29 mouse cellular contexts compared by ENCODE assay signal in genomic region chr19:54722091-54722490, GRCm38 (mm10).
DNase-seq lines count a peak whose midpoint lies in the region; ATAC-seq lines count a peak whose summit lies in the region.
"Had no signal": no experiment of that assay in that cellular context is flagged by ENCODE, and none has a peak within 500 bp of the region (broad histone marks: within the 10 kb centered on the region; RNA-seq: fewer than 3 reads in every experiment).

No protein-coding gene starts in this region.

- H3K9me3 ChIP-seq in kidney, embryonic 15.5 days (replicated peaks): no peaks in the 10 kb centered on the region
- H3K9me3 ChIP-seq in midbrain, embryonic 15.5 days: no peaks in the 10 kb centered on the region
- H3K9me3 ChIP-seq: embryonic facial prominence, embryonic 10.5 days; embryonic facial prominence, embryonic 15.5 days; forebrain, embryonic 13.5 days; heart, embryonic 13.5 days; hindbrain, embryonic 15.5 days; limb, embryonic 12.5 days; liver, embryonic 15.5 days; neural tube, embryonic 15.5 days had no signal

- H3K4me2 ChIP-seq in kidney, embryonic 15.5 days: no peak overlapping the region
- no peak overlapping the region for H3K4me2 ChIP-seq in midbrain, embryonic 15.5 days
- H3K4me2 ChIP-seq: embryonic facial prominence, embryonic 15.5 days; forebrain, embryonic 13.5 days; heart, embryonic 13.5 days; hindbrain, embryonic 15.5 days; limb, embryonic 12.5 days; liver, embryonic 15.5 days; lung, embryonic 14.5 days; neural tube, embryonic 15.5 days had no signal

- H3K27ac ChIP-seq in kidney, embryonic 15.5 days: no peak overlapping the region
- no peak overlapping the region for H3K27ac ChIP-seq in midbrain, embryonic 15.5 days
- H3K27ac ChIP-seq: embryonic facial prominence, embryonic 10.5 days; embryonic facial prominence, embryonic 15.5 days; forebrain, embryonic 13.5 days; heart, embryonic 13.5 days; hindbrain, embryonic 15.5 days; limb, embryonic 12.5 days; liver, embryonic 15.5 days; neural tube, embryonic 15.5 days had no signal

- DNase-seq in adrenal gland, adult (ENCODE audit: inconsistent age in 2 of 2, low spot score in 1 of 2): peak; percentile 16 to 51
- no peak for DNase-seq in adrenal gland, postnatal 14 days
- peak; percentile 10 to 29 for DNase-seq in cerebellum, postnatal 14 days
- DNase-seq in cerebellum, adult 8-10 months: no peak
- peak; percentile 10 to 29 for DNase-seq in kidney, adult 8-10 months
- peak; percentile 17 to 31 for DNase-seq in kidney, postnatal 36 days
- DNase-seq: cerebellum, adult 11 months; gastrocnemius, postnatal 10 days; heart, postnatal 10 days; layer of hippocampus, adult 9-11 months; lung, embryonic 14.5 days; lung, postnatal 14 days; midbrain, embryonic 14.5 days; retina, postnatal 1 day; right cerebral cortex, postnatal 14 days; spleen, adult 18-20 months; thymus, postnatal 14 days had no signal

- ATAC-seq in kidney, embryonic 15.5 days (replicated peaks; ENCODE audit: low FRiP score): no peak
- ATAC-seq in midbrain, embryonic 15.5 days (replicated peaks): no peak
- ATAC-seq: activated CD4-positive, CD25-positive, alpha-beta regulatory T cell, adult 4 months; forebrain, embryonic 13.5 days had no signal

- H3K27me3 ChIP-seq in kidney, embryonic 15.5 days: no peaks in the 10 kb centered on the region
- H3K27me3 ChIP-seq in midbrain, embryonic 15.5 days (replicated peaks): no peaks in the 10 kb centered on the region
- H3K27me3 ChIP-seq: CH12.LX; embryonic facial prominence, embryonic 15.5 days; forebrain, embryonic 13.5 days; heart, embryonic 13.5 days; hindbrain, embryonic 15.5 days; limb, embryonic 12.5 days; liver, embryonic 15.5 days; neural tube, embryonic 15.5 days had no signal

- WGBS in kidney, embryonic 15.5 days: 75% methylated on average over 2 of the region's 2 CpGs
- WGBS in midbrain, embryonic 15.5 days: 65% methylated on average over 2 of the region's 2 CpGs

- no peak overlapping the region for H3K4me3 ChIP-seq in kidney, embryonic 15.5 days (replicated peaks)
- no peak overlapping the region for H3K4me3 ChIP-seq in midbrain, embryonic 15.5 days
- H3K4me3 ChIP-seq: embryonic facial prominence, embryonic 10.5 days; embryonic facial prominence, embryonic 15.5 days; forebrain, embryonic 13.5 days; heart, embryonic 13.5 days; hindbrain, embryonic 15.5 days; limb, embryonic 12.5 days; liver, embryonic 15.5 days; neural tube, embryonic 15.5 days had no signal

- H3K36me3 ChIP-seq in kidney, embryonic 15.5 days: no peaks in the 10 kb centered on the region
- no peaks in the 10 kb centered on the region for H3K36me3 ChIP-seq in midbrain, embryonic 15.5 days (replicated peaks)
- H3K36me3 ChIP-seq: embryonic facial prominence, embryonic 10.5 days; embryonic facial prominence, embryonic 15.5 days; heart, embryonic 13.5 days; hindbrain, embryonic 15.5 days; limb, embryonic 12.5 days; liver, embryonic 15.5 days; neural tube, embryonic 15.5 days had no signal

- no peaks in the 10 kb centered on the region for H3K4me1 ChIP-seq in kidney, embryonic 15.5 days
- H3K4me1 ChIP-seq in midbrain, embryonic 15.5 days: no peaks in the 10 kb centered on the region
- H3K4me1 ChIP-seq: embryonic facial prominence, embryonic 10.5 days; embryonic facial prominence, embryonic 15.5 days; forebrain, embryonic 13.5 days; heart, embryonic 13.5 days; hindbrain, embryonic 15.5 days; limb, embryonic 12.5 days; liver, embryonic 15.5 days; neural tube, embryonic 15.5 days had no signal

- H3K9ac ChIP-seq in kidney, embryonic 15.5 days: no peak overlapping the region
- H3K9ac ChIP-seq in midbrain, embryonic 15.5 days: no peak overlapping the region
- H3K9ac ChIP-seq: embryonic facial prominence, embryonic 15.5 days; forebrain, embryonic 13.5 days; heart, embryonic 13.5 days; hindbrain, embryonic 15.5 days; limb, embryonic 12.5 days; liver, embryonic 15.5 days; lung, embryonic 14.5 days; neural tube, embryonic 15.5 days had no signal

Comparison
In these comparisons a context has a peak if more than half of its experiments do, and no peak if none do; other contexts are left out.
1. DNase-seq: peak in adrenal gland, adult (2 of 2), cerebellum, postnatal 14 days (2 of 2), kidney, adult 8-10 months (2 of 2) and kidney, postnatal 36 days (2 of 2); none in adrenal gland, postnatal 14 days (single experiment) and cerebellum, adult 8-10 months (single experiment).